Mouse (Mus musculus): Measurements from ENCODE around the gene Sft2d1.
A peak's percentile ranks its signal among the peaks of the same experiment; 100 is the strongest.
"Not testable (repeated sequence)": the region's sequence is repeated elsewhere in the genome, so short reads cannot be mapped to it uniquely, and the experiment has no call there.

Sft2d1 gene

DNA sequence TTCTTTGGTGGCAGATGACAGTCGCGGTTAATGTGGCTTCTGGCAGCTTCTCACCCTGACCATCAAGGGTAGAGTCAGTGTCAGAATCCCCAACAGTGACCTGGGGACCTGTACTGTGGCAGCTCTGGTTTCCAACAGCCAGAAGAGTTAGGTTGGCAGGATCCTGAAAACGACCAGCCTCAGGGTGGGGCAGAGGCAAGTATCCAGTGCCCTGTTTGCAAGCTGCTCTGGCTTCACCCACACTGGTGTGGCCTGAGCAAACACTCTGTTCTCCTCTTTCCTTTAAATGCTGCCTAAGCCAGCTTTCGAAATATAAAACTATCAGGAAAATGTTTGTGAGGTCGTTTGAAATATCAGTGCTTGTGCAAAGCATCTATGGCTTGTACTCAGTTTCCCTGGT lies 19.7 kb downstream of the Sft2d1 start:
- no peak for DNase-seq (ENCODE audit: low read depth, low spot score)
- H3K27me3 ChIP-seq (ENCODE audit: control insufficient read depth, insufficient read depth, low read length, poor library complexity, severe bottlenecking): no peaks in the 10 kb centered on the region
- peaks cover 6% of the 10 kb centered on the region for H3K36me3 ChIP-seq (ENCODE audit: control insufficient read depth, insufficient read depth, low read length, poor library complexity, severe bottlenecking)

DNA sequence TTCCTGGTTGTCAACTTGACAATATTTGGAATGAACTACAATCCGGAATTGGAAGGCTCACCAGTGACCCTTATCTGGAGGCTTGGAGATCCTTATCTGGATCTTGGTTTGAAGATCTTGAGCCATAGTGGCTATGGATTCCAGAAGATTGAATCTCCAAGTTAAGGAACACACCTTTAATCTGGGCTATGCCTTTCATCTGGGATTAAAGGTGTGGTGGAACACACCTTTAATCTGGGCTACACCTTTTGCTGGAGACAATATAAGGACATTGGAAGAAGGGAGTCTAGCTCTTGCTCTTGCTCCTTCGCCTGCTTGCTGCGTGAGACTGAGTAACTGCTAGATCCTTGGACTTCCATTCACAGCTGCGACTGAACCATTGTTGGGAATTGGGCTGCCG lies 26.3 kb downstream of the Sft2d1 start, which contains the start of gene Prr18:
Gene Prr18 (plus strand): TSS at position 301 of the 400 bp plus-strand sequence.
- H3K27me3 ChIP-seq (ENCODE audit: control insufficient read depth, insufficient read depth, low read length, poor library complexity, severe bottlenecking); DNase-seq (ENCODE audit: low read depth, low spot score): not testable (repeated sequence)

DNA sequence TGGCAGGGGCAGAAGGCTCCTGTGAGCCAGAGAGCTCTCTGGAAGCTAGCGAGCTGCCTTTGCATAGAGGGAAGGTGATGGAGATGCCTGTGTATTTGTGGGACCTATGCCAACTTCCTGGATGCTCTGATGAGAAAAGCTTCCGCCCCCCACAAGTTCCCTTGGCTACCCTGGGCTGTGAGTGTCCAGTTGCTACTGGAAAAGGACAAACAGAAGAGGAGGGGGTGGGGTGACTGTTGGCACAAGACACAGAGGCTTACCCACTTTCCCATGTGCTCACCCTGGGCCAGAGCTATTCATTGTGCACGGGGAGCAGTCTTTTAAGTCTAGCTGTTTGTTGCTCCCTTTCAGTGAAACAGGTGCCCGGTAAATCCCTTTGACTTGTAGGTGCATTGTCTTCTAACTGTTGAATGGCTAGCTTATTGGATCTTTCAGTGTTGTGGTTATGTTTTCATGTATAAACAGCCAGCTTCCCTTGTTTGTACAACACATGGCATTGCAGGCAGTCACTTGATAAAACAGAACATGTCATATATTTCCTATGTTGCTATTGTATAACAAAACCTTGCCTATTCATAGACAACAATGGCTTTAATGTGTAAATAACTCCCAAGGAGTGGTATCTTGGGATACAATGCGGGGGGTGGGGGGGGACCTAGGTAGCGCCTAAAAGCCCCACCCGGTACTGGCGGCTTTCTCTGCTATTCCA lies 28.9 kb downstream of the Sft2d1 start:
- H3K36me3 ChIP-seq (ENCODE audit: control insufficient read depth, insufficient read depth, low read length, poor library complexity, severe bottlenecking): no peaks in the 10 kb centered on the region
- no peaks in the 10 kb centered on the region; the same call in 1 of the 2 replicates for H3K27me3 ChIP-seq (ENCODE audit: control insufficient read depth, insufficient read depth, low read length, poor library complexity, severe bottlenecking)
- DNase-seq (ENCODE audit: low read depth, low spot score): no peak

More for the DNA sequence above, 26.3 kb downstream of the Sft2d1 start, which contains the start of gene Prr18:
- not testable (repeated sequence) for H3K36me3 ChIP-seq (ENCODE audit: control insufficient read depth, insufficient read depth, low read length, poor library complexity, severe bottlenecking)

DNA sequence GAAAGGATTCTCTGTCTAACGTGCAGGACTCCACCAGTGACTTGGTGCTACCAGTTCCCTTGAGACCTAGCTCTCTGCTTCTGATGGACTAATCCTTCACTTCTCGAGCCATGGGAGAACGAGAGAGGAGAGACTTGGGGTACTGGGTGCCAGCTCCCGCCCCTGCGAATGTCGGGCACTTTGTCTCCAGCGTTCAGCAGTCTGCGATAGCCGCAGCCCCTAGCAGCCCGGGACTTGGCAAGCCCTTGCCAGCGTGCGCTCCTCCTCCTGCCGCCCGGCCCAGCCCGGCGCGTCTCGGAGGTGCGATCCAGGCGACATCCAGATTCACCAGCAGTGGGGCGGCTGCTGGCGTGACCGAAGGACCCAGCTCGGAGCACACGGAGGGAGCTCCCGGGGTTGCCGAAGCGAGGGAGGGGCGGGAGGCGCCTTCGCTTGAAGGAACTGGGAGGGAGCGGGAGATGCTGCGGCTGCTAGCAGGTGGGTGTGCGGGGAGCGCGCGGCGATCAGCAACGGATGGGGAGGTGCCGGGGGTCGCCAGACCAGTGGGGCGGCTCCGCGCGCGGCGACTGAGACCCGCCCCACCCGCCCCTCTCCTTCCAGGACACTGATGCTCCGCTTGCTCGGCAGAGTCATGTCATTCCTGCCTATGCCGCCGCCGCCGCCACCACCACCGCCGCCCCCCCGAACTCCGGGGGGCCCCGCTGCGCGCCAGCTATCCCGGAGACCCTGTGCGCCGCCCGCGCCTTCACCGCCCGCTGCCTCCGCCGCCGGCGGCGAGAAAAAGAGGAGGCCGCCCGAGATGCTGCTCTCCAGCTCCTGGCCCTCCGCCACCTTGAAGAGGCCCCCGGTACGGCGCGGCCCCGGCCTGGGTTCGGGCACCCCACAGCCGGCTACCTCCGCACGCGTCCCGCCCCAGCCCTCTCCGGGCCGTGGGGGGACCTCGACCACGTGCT lies 29.8 kb downstream of the Sft2d1 start:
- H3K36me3 ChIP-seq (ENCODE audit: control insufficient read depth, insufficient read depth, low read length, poor library complexity, severe bottlenecking): no peaks in the 10 kb centered on the region
- peak; percentile 12 for DNase-seq (ENCODE audit: low read depth, low spot score)
- no peaks in the 10 kb centered on the region; the same call in 1 of the 2 replicates for H3K27me3 ChIP-seq (ENCODE audit: control insufficient read depth, insufficient read depth, low read length, poor library complexity, severe bottlenecking)

DNA sequence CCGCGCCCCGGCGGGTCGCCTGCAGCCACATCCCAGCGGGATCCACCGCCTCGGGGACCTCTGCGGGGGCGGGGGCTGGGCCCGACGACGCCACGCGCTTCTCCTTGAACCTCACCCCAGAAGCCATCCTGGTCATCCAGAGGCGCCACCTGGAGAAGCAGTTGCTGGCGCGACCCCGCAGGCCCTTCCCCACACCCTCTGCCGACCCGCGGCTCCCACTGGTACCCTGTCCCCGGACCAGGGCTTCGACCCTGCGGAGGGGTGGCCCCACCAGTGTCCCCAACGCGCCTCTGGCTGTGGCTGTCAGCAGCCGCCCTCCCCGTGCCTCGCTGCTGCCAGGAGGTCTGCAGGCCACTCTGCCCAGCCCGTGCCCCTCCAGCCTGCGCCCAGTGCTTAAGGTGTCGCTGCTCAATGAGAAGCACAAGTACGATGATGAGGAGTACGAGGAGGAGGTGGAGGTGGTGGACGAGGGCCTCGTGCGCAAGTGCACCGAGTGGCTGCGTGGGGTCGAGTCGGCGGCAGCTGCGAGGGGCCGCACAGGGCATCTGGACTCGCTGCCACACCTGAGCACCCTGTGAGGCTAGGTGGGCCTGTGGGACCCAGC lies 30.6 kb downstream of the Sft2d1 start:
- Histone ChIP-seq H3K36me3 (ENCODE audit: control insufficient read depth, insufficient read depth, low read length, poor library complexity, severe bottlenecking) (no peaks in the 10 kb centered on the region), H3K27me3 (ENCODE audit: control insufficient read depth, insufficient read depth, low read length, poor library complexity, severe bottlenecking) (no peaks in the 10 kb centered on the region; the same call in 1 of the 2 replicates)
- no peak for DNase-seq (ENCODE audit: low read depth, low spot score)

DNA sequence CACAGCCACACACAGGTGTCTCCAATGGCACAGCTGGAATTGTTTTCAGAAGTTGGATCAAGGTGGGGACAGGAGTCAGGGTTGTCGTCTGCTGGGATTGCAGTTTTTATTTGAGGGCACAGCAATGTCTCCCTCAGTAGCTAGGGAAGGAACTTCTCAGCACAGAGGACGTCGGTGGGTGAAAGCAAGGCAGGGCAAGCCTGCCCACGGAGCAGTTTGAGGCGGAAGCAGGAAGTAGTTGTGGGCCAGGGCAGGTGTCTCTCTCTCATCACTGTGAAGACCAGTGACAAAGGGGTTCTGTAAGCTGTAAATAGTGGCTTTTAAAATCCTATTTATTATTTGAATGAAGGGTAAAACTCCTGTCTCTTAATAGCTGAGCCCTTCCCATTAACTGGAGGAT lies 31.8 kb downstream of the Sft2d1 start:
- H3K36me3 ChIP-seq (ENCODE audit: control insufficient read depth, insufficient read depth, low read length, poor library complexity, severe bottlenecking): no peaks in the 10 kb centered on the region
- DNase-seq (ENCODE audit: low read depth, low spot score): no peak
- no peaks in the 10 kb centered on the region; the same call in 1 of the 2 replicates for H3K27me3 ChIP-seq (ENCODE audit: control insufficient read depth, insufficient read depth, low read length, poor library complexity, severe bottlenecking)

DNA sequence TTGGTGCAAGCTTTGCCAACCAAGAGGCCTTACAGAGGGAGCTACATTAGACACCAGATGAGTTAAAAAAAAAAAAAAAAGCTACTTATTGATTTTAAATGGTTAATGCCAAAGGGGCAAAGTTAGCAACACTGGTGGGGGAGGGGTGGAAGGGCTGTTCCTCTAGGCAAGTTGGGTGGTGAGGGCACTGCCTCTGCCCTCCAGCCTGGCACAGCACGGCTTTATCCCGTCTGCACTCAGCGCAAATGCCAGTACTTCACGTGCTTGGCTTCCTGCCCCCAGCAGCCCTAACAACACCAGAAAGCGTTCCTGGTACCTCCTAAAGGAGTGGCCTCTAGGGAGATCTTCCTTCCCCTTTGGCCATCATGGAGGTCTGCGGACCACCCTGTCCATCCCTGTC lies 32.5 kb downstream of the Sft2d1 start:
- Histone ChIP-seq H3K27me3 (ENCODE audit: control insufficient read depth, insufficient read depth, low read length, poor library complexity, severe bottlenecking) (no peaks in the 10 kb centered on the region; the same call in 1 of the 2 replicates), H3K36me3 (ENCODE audit: control insufficient read depth, insufficient read depth, low read length, poor library complexity, severe bottlenecking) (no peaks in the 10 kb centered on the region)
- DNase-seq (ENCODE audit: low read depth, low spot score): no peak

DNA sequence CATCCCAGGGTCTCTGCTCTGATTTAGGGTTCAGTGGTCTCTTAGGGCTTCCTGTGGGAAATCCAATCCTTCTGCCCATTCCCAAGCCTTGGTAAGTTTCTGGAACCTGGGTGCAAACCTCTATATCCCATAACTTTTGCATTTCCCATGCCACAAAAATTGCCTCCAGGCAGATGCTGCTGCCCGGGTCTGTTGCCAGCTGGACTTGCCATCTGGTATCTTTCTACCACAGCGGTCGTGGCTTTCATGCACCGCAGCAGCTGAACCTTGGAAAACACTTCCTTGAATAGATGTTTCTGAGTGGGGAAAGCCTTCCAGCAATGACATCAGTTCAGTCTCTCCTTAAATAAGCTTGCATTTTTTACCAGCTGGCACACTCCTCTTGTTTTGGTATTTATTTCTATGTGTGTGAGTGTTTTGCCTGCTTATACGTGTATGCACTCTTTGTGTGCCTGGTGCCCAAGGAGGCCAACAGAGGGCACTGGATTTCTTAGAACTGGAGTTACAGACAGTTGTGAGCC lies 36.9 kb downstream of the Sft2d1 start:
- DNase-seq (ENCODE audit: low read depth, low spot score): no peak
- Histone ChIP-seq H3K36me3 (ENCODE audit: control insufficient read depth, insufficient read depth, low read length, poor library complexity, severe bottlenecking) (no peaks in the 10 kb centered on the region), H3K27me3 (ENCODE audit: control insufficient read depth, insufficient read depth, low read length, poor library complexity, severe bottlenecking) (no peaks in the 10 kb centered on the region)

DNA sequence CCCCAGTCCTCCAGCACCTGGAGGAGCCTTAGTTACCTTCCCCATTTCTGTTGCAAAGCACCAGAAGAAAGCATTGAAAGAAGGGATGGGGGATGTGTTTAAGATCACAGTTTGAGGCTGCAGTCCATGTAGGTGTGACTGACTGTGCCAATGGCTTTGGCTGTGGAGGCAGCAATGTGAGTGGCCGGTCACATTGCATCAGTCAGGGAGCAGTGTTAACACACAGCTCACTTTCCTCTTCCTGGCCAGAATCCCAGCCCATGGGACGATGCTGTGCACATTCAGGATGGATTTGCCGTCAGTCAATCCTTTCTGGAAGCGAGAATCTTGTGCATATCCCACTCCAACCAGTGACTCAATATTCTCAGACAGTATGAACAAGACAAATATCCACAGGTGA lies 38.0 kb downstream of the Sft2d1 start:
- Histone ChIP-seq H3K36me3 (ENCODE audit: control insufficient read depth, insufficient read depth, low read length, poor library complexity, severe bottlenecking) (no peaks in the 10 kb centered on the region), H3K27me3 (ENCODE audit: control insufficient read depth, insufficient read depth, low read length, poor library complexity, severe bottlenecking) (no peaks in the 10 kb centered on the region)
- DNase-seq (ENCODE audit: low read depth, low spot score): no peak

DNA sequence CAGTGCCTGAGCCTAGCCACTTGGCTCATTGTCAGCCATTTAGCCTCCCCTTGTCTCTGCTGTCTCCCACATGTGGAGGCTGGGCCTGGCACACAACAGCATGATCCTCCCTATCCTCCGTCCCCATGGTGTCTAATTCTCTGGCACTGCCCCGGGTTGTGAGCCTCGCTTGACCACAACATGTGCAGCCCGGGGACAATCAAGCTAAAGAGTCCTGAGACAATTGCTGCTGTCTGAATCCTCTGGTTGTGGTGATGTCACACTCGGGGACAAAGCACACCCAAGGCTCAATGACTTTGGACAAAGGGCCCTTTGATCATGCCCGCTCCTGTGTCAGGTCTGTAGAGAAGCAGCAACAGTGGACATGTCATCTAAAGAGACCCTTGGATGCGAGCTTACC lies 40.2 kb downstream of the Sft2d1 start:
- no peak for DNase-seq (ENCODE audit: low read depth, low spot score)

DNA sequence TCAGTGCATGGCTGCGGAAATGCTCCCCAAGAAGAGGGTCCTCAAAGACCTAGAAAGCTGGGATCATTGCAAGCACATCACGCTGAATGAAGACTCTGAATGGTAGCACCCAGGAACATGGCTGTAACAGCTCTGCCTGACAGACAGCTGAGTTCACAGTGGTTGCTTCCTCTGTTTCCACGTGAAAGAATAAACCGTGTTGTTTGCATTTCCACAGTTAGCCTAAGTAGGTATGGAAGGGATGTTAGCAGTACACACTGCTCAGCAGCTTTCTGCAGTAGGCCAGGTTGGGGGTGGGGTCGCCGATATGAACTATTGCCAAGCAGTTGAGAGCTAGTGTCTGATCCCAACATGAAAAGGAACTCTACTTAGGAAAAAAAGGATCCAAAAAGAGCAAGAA lies 44.8 kb downstream of the Sft2d1 start, which contains the start of gene T2:
Gene T2 (plus strand): TSS at position 301 of the 400 bp plus-strand sequence.
- H3K36me3 ChIP-seq (ENCODE audit: control insufficient read depth, insufficient read depth, low read length, poor library complexity, severe bottlenecking): no peaks in the 10 kb centered on the region
- DNase-seq (ENCODE audit: low read depth, low spot score): no peak
- no peaks in the 10 kb centered on the region for H3K27me3 ChIP-seq (ENCODE audit: control insufficient read depth, insufficient read depth, low read length, poor library complexity, severe bottlenecking)

More for the DNA sequence above, 40.2 kb downstream of the Sft2d1 start:
- H3K27me3 ChIP-seq (ENCODE audit: control insufficient read depth, insufficient read depth, low read length, poor library complexity, severe bottlenecking): no peaks in the 10 kb centered on the region
- H3K36me3 ChIP-seq (ENCODE audit: control insufficient read depth, insufficient read depth, low read length, poor library complexity, severe bottlenecking): no peaks in the 10 kb centered on the region

DNA sequence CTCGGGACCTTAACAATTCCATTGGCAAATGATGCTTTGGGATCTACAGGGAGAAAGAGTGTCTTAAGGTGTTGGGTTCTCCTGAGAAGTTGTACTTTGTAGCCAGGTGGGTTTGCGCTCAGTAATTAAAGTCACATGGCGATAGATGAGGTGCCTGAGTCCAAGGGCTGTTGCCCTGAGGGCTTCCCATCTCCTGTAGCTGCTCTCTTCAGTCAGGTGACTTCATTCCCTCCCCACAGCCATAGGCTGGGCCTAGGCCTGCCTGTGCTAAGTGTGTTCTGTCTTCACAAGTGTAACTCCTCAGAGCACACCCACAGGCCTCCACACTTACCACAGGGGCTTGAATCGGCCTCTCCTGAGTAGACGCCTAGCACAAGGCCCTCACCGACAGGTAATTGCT lies 46.6 kb downstream of the Sft2d1 start:
- DNase-seq (ENCODE audit: low read depth, low spot score): no peak
- H3K27me3 ChIP-seq (ENCODE audit: control insufficient read depth, insufficient read depth, low read length, poor library complexity, severe bottlenecking): no peaks in the 10 kb centered on the region
- H3K36me3 ChIP-seq (ENCODE audit: control insufficient read depth, insufficient read depth, low read length, poor library complexity, severe bottlenecking): no peaks in the 10 kb centered on the region

DNA sequence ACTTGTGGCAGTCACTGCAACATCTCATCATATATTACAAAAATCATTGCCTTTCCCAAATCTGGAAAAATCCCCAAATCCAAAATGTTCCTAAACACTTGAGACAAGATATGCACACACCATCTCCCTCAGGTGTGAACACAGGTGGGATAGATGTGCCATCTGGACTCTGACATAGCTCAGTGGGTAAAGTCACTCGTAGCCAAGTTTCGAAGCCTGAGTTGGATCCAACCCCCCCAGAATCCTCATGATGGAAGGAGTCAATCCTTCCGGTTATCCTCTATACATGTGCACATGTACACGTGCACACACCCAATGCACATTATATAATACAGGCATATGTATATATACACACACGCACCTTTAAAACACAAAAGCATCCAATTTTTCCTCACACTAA lies 50.0 kb downstream of the Sft2d1 start:
- DNase-seq (ENCODE audit: low read depth, low spot score): no peak
- H3K36me3 ChIP-seq (ENCODE audit: control insufficient read depth, insufficient read depth, low read length, poor library complexity, severe bottlenecking): no peaks in the 10 kb centered on the region

DNA sequence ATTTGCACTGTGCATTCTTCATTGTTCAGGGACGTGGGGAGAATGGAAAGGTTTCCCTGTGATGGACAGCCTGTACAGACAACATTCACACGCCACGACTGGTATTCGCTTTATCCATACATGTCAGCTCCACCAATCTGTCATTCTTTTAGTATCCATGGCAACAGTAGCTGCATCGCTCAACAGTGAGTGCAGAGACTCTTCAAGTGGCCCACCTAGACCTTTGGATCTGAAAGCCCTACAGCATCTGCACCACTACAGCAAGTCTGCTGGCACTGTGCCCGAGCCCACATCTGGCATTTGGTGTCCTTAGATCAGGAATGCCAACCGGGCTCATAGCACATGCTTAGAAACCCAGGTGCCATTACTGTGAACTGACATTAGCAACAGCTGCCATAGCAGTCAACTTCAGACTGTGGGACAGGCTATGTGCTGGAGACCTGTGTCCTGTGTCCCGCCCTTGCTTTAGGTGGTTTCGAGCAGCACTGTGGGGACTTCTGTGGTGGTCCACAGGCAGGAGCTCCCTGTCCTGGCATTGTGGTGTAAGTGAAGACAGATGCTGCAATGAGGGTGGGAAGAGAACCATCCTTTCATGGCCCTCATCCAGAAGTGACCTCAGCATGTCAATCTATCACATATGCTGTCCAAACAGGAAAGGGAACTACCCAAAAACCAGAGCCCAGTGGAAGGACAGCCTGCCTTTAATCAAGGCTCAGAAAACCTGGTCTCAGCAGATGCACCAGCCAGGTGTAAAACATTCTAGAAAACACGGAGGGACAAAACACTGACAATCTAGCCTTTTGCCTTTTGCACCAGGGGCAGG lies 50.6 kb downstream of the Sft2d1 start:
- Histone ChIP-seq H3K27me3 (ENCODE audit: control insufficient read depth, insufficient read depth, low read length, poor library complexity, severe bottlenecking) (no peaks in the 10 kb centered on the region), H3K36me3 (ENCODE audit: control insufficient read depth, insufficient read depth, low read length, poor library complexity, severe bottlenecking) (no peaks in the 10 kb centered on the region)
- no peak for DNase-seq (ENCODE audit: low read depth, low spot score)

More for the DNA sequence above, 50.0 kb downstream of the Sft2d1 start:
- H3K27me3 ChIP-seq (ENCODE audit: control insufficient read depth, insufficient read depth, low read length, poor library complexity, severe bottlenecking): no peaks in the 10 kb centered on the region

Measured in splenic B cell, adult 2 months (primary cell).